Mouse (Mus musculus): ENCODE measurements around the gene Gm29735.

GRCm38 (mm10) chr7:142144507-142144906, 12.4 kb downstream of the Gm29735 start, which contains the start of gene Gm45337:
- TF ChIP-seq CTCF (IDR thresholded peaks at IDR 0.05; ENCODE audit: low read depth) (no peak), EP300 (IDR thresholded peaks at IDR 0.05; ENCODE audit: low read depth) (no peak)

Measured in liver, postnatal 0 days (tissue).